Mouse (Mus musculus): ENCODE results near the gene Bbs1. TPM values are rescaled to one million over a fixed set of nuclear protein-coding genes. Genes with fewer than 3 reads are reported as not detected.

The Bbs1 gene
- polyA plus RNA-seq, 1 experiment from 2014 or later: 2.2 TPM

- H3K27ac ChIP-seq: peak within 1 kb of the TSS; percentile 68
- no peaks in the 10 kb centered on the region for H3K36me3 ChIP-seq
- H3K9ac ChIP-seq: peak within 1 kb of the TSS; percentile 72
- peaks cover 19% of the 10 kb centered on the region for H3K27me3 ChIP-seq
- WGBS: 4% methylated on average over 45 of the region's 45 CpGs
- H3K4me1 ChIP-seq (replicated peaks): peaks cover 13% of the 10 kb centered on the region
- peak within 1 kb of the TSS; percentile 72 for H3K4me3 ChIP-seq
- peak; percentile 83 for ATAC-seq (replicated peaks; ENCODE audit: insufficient number of reproducible peaks, insufficient read depth, low FRiP score, low read depth)
- H3K9me3 ChIP-seq (replicated peaks): no peaks in the 10 kb centered on the region
- peak within 1 kb of the TSS; percentile 94 for H3K4me2 ChIP-seq
Measured at GRCm38 (mm10) chr19:4854552-4855469, 51.6 kb downstream of the Bbs1 start, which contains the start of gene Ctsf. Ctsf (plus strand) TSS chr19:4855130.

GRCm38 (mm10) chr19:4850281-4850680 is 56.1 kb downstream of the Bbs1 start:
- no peak overlapping the region for H3K27ac ChIP-seq
- no peaks in the 10 kb centered on the region for H3K9me3 ChIP-seq (replicated peaks)
- no peak overlapping the region for H3K9ac ChIP-seq
- H3K4me2 ChIP-seq: no peak overlapping the region
- no peak overlapping the region for H3K4me3 ChIP-seq
- 38% methylated on average over 5 of the region's 5 CpGs for WGBS
- peaks cover 23% of the 10 kb centered on the region for H3K27me3 ChIP-seq
- H3K4me1 ChIP-seq (replicated peaks): peaks cover 6% of the 10 kb centered on the region
- H3K36me3 ChIP-seq: no peaks in the 10 kb centered on the region
- ATAC-seq (replicated peaks; ENCODE audit: insufficient number of reproducible peaks, insufficient read depth, low FRiP score, low read depth): no peak

- WGBS: 50% methylated on average over 4 of the region's 4 CpGs
- Histone ChIP-seq H3K36me3 (no peaks in the 10 kb centered on the region), H3K27ac (no peak overlapping the region), H3K9ac (no peak overlapping the region), H3K4me1 (replicated peaks) (peaks cover 4% of the 10 kb centered on the region; the same call in 1 of the 2 replicates), H3K27me3 (peaks cover 23% of the 10 kb centered on the region), H3K4me3 (no peak overlapping the region), H3K9me3 (replicated peaks) (no peaks in the 10 kb centered on the region), H3K4me2 (no peak overlapping the region)
- ATAC-seq (replicated peaks; ENCODE audit: insufficient number of reproducible peaks, insufficient read depth, low FRiP score, low read depth): no peak
Measured at GRCm38 (mm10) chr19:4849800-4850199, 56.6 kb downstream of the Bbs1 start.

GRCm38 (mm10) chr19:4847490-4847889 is 58.9 kb downstream of the Bbs1 start:
- WGBS: 24% methylated on average over 7 of the region's 7 CpGs

GRCm38 (mm10) chr19:4845846-4846245 is 60.6 kb downstream of the Bbs1 start:
- Histone ChIP-seq H3K27ac (no peak overlapping the region), H3K4me2 (no peak overlapping the region), H3K4me3 (no peak overlapping the region), H3K4me1 (replicated peaks) (no peaks in the 10 kb centered on the region), H3K9ac (no peak overlapping the region), H3K27me3 (peaks cover 30% of the 10 kb centered on the region), H3K9me3 (replicated peaks) (no peaks in the 10 kb centered on the region), H3K36me3 (no peaks in the 10 kb centered on the region)
- ATAC-seq (replicated peaks; ENCODE audit: insufficient number of reproducible peaks, insufficient read depth, low FRiP score, low read depth): no peak
- 54% methylated on average over 2 of the region's 2 CpGs for WGBS

More at GRCm38 (mm10) chr19:4847490-4847889, 58.9 kb downstream of the Bbs1 start:
- ATAC-seq (replicated peaks; ENCODE audit: insufficient number of reproducible peaks, insufficient read depth, low FRiP score, low read depth): no peak
- H3K36me3 ChIP-seq: no peaks in the 10 kb centered on the region
- no peak overlapping the region for H3K27ac ChIP-seq
- no peak overlapping the region for H3K9ac ChIP-seq
- no peaks in the 10 kb centered on the region for H3K9me3 ChIP-seq (replicated peaks)
- H3K4me2 ChIP-seq: no peak overlapping the region
- no peak overlapping the region for H3K4me3 ChIP-seq
- no peaks in the 10 kb centered on the region for H3K4me1 ChIP-seq (replicated peaks)
- H3K27me3 ChIP-seq: peaks cover 14% of the 10 kb centered on the region

- Histone ChIP-seq H3K4me2 (no peak overlapping the region), H3K9ac (no peak overlapping the region), H3K27me3 (peaks cover 32% of the 10 kb centered on the region), H3K27ac (no peak overlapping the region), H3K4me3 (no peak overlapping the region), H3K36me3 (no peaks in the 10 kb centered on the region), H3K9me3 (replicated peaks) (no peaks in the 10 kb centered on the region), H3K4me1 (replicated peaks) (peaks cover 13% of the 10 kb centered on the region)
- WGBS: 50% methylated on average over 2 of the region's 2 CpGs
- no peak for ATAC-seq (replicated peaks; ENCODE audit: insufficient number of reproducible peaks, insufficient read depth, low FRiP score, low read depth)
Measured at GRCm38 (mm10) chr19:4842611-4843010, 63.8 kb downstream of the Bbs1 start.

- Histone ChIP-seq H3K9ac (no peak overlapping the region), H3K27ac (no peak overlapping the region), H3K27me3 (peaks cover 29% of the 10 kb centered on the region), H3K9me3 (replicated peaks) (no peaks in the 10 kb centered on the region), H3K4me2 (no peak overlapping the region), H3K4me1 (replicated peaks) (peaks cover 13% of the 10 kb centered on the region), H3K4me3 (no peak overlapping the region), H3K36me3 (no peaks in the 10 kb centered on the region)
- 74% methylated on average over 9 of the region's 9 CpGs for WGBS
- no peak for ATAC-seq (replicated peaks; ENCODE audit: insufficient number of reproducible peaks, insufficient read depth, low FRiP score, low read depth)
Measured at GRCm38 (mm10) chr19:4840848-4841247, 65.6 kb downstream of the Bbs1 start.

- H3K27me3 ChIP-seq: peaks cover 29% of the 10 kb centered on the region
- H3K27ac ChIP-seq: no peak within 1 kb of the TSS
- WGBS: under 1% methylated on average over 25 of the region's 25 CpGs
- H3K36me3 ChIP-seq: no peaks in the 10 kb centered on the region
- peaks cover 13% of the 10 kb centered on the region for H3K4me1 ChIP-seq (replicated peaks)
- peak within 1 kb of the TSS; percentile 95 for H3K4me2 ChIP-seq
- H3K4me3 ChIP-seq: peak within 1 kb of the TSS; percentile 64
- H3K9ac ChIP-seq: peak within 1 kb of the TSS; percentile 83
- peak; percentile 99 for ATAC-seq (replicated peaks; ENCODE audit: insufficient number of reproducible peaks, insufficient read depth, low FRiP score, low read depth)
- no peaks in the 10 kb centered on the region for H3K9me3 ChIP-seq (replicated peaks)
Measured at GRCm38 (mm10) chr19:4839149-4839548, 67.3 kb downstream of the Bbs1 start, which contains the start of the genes Ccs and Ccdc87. Ccs (minus strand) TSS chr19:4839332. Ccdc87 (plus strand) TSS chr19:4839366.

GRCm38 (mm10) chr19:4838526-4839140 is 67.8 kb downstream of the Bbs1 start:
- Histone ChIP-seq H3K27ac (no peak overlapping the region), H3K4me1 (replicated peaks) (peaks cover 13% of the 10 kb centered on the region), H3K27me3 (peaks cover 29% of the 10 kb centered on the region), H3K9me3 (replicated peaks) (no peaks in the 10 kb centered on the region), H3K36me3 (no peaks in the 10 kb centered on the region), H3K9ac (peak overlapping the region; percentile 83), H3K4me2 (peak overlapping the region; percentile 95), H3K4me3 (peak overlapping the region; percentile 64)
- 25% methylated on average over 10 of the region's 10 CpGs for WGBS
- no peak for ATAC-seq (replicated peaks; ENCODE audit: insufficient number of reproducible peaks, insufficient read depth, low FRiP score, low read depth)

GRCm38 (mm10) chr19:4837049-4837448 is 69.4 kb downstream of the Bbs1 start:
- Histone ChIP-seq H3K27me3 (peaks cover 23% of the 10 kb centered on the region), H3K4me1 (replicated peaks) (peaks cover 13% of the 10 kb centered on the region), H3K9me3 (replicated peaks) (no peaks in the 10 kb centered on the region), H3K4me2 (no peak overlapping the region), H3K36me3 (peaks cover 9% of the 10 kb centered on the region), H3K4me3 (no peak overlapping the region), H3K9ac (no peak overlapping the region), H3K27ac (no peak overlapping the region)
- WGBS: 89% methylated on average over 6 of the region's 6 CpGs
- no peak for ATAC-seq (replicated peaks; ENCODE audit: insufficient number of reproducible peaks, insufficient read depth, low FRiP score, low read depth)
